Mouse (Mus musculus) forebrain, embryonic 15.5 days (tissue): ENCODE data around the gene Rnf41. TPM values are rescaled to one million over a fixed set of nuclear protein-coding genes. Genes with fewer than 3 reads are reported as not detected.

Experiments used
- ATAC-seq: fragments of 200-750 bp; cut with Nextera tagmentation; replicated peaks from 2 replicates; pipeline ENCODE4 v1.8.0; 2017; ENCODE audit warnings: mild to moderate bottlenecking, moderate TSS enrichment, moderate library complexity
- H3K27ac ChIP-seq: fragments of 300-500 bp; sonication (generic); replicated peaks from 2 replicates; pipeline ENCODE4 v1.5.1; 2015; ENCODE audit warnings: mild to moderate bottlenecking, inconsistent platforms
- H3K27me3 ChIP-seq: fragments of 300-500 bp; sonication (generic); 2 replicates; pipeline ENCODE4 v1.6.1; 2015; ENCODE audit warnings: inconsistent platforms
- H3K36me3 ChIP-seq: fragments of 300-500 bp; sonication (generic); 2 replicates; pipeline ENCODE4 v1.6.1; 2015; ENCODE audit warnings: mild to moderate bottlenecking, inconsistent platforms
- H3K4me1 ChIP-seq: fragments of 300-500 bp; sonication (generic); 2 replicates; pipeline ENCODE4 v1.6.1; 2015; ENCODE audit warnings: inconsistent platforms
- H3K4me2 ChIP-seq: fragments of 300-500 bp; sonication (generic); replicated peaks from 2 replicates; pipeline ENCODE4 v1.6.1; 2015; ENCODE audit warnings: mild to moderate bottlenecking, inconsistent platforms
- H3K4me3 ChIP-seq: fragments of 300-500 bp; sonication (generic); 2 replicates; pipeline ENCODE4 v1.5.1; 2015; ENCODE audit warnings: mild to moderate bottlenecking, inconsistent platforms
- H3K9ac ChIP-seq: fragments of 300-500 bp; sonication (generic); replicated peaks from 2 replicates; pipeline ENCODE4 v1.6.1; 2015; ENCODE audit warnings: mild to moderate bottlenecking, inconsistent platforms
- H3K9me3 ChIP-seq: fragments of 300-500 bp; sonication (generic); 2 replicates; pipeline ENCODE4 v1.6.1; 2016; ENCODE audit warnings: inconsistent platforms
- WGBS: fragments of 180-500 bp; shearing (Covaris S2); methylation state at CpG from one replicate; pipeline ENCODE4 v1.1.7; 2015; ENCODE audit warnings: mixed read lengths; 5-methylcytosine and 5-hydroxymethylcytosine counted together
- polyA plus RNA-seq: library from polyadenylated mRNA; unstranded; fragments of >200 nt; fragmentation: Nextera tagmentation; extraction: Ambion mirVana; gene quantifications from 2 replicates; pipeline ENCODE4 v1.2.1, GENCODE M21; 2015

The Rnf41 gene
- polyA plus RNA-seq, 1 experiment from 2014 or later = 110 TPM

GRCm38 (mm10) chr10:128412055-128412381 is 561 bp downstream of the Rnf41 start:
- Histone ChIP-seq H3K9me3 (no peaks in the 10 kb centered on the region), H3K4me3 (peak overlapping the region; percentile 98), H3K27me3 (no peaks in the 10 kb centered on the region), H3K4me1 (peaks cover 54% of the 10 kb centered on the region), H3K36me3 (peaks cover 33% of the 10 kb centered on the region), H3K4me2 (peak overlapping the region; percentile 99), H3K9ac (peak overlapping the region; percentile 93), H3K27ac (peak overlapping the region; percentile 99)
- WGBS = 0% methylated on average over 14 of the region's 14 CpGs
- ATAC-seq = no peak

- H3K9me3 ChIP-seq = no peaks in the 10 kb centered on the region
- H3K4me1 ChIP-seq = peaks cover 54% of the 10 kb centered on the region
- whole genome bisulfite sequencing = 41% methylated on average over 1 of the region's 1 CpGs
- no peak for ATAC-seq
- H3K4me2 ChIP-seq = peak overlapping the region; percentile 99
- peak overlapping the region; percentile 98 for H3K4me3 ChIP-seq
- peaks cover 38% of the 10 kb centered on the region for H3K36me3 ChIP-seq
- peak overlapping the region; percentile 93 for H3K9ac ChIP-seq
- no peaks in the 10 kb centered on the region for H3K27me3 ChIP-seq
- H3K27ac ChIP-seq = peak overlapping the region; percentile 99
These were observed 1.1 kb downstream of the Rnf41 start for GRCm38 (mm10) chr10:128412558-128412957.

- Histone ChIP-seq H3K9me3 (no peaks in the 10 kb centered on the region), H3K36me3 (peaks cover 39% of the 10 kb centered on the region), H3K4me1 (peaks cover 50% of the 10 kb centered on the region), H3K27ac (0 out of 2 replicates have a peak overlapping the region, but pooled peaks have one; percentile 99), H3K9ac (peak overlapping the region; percentile 93; the same call in 1 of the 2 replicates), H3K27me3 (no peaks in the 10 kb centered on the region), H3K4me3 (peak overlapping the region; percentile 98), H3K4me2 (peak overlapping the region; percentile 99)
- ATAC-seq = no peak
- 39% methylated on average over 1 of the region's 1 CpGs for WGBS
These were observed 1.6 kb downstream of the Rnf41 start for GRCm38 (mm10) chr10:128413076-128413475.

GRCm38 (mm10) chr10:128414848-128415247 is 3.4 kb downstream of the Rnf41 start:
- Histone ChIP-seq H3K4me3 (no peak overlapping the region), H3K4me2 (no peak overlapping the region), H3K36me3 (peaks cover 56% of the 10 kb centered on the region), H3K9ac (no peak overlapping the region), H3K27ac (no peak overlapping the region), H3K4me1 (peaks cover 42% of the 10 kb centered on the region), H3K9me3 (no peaks in the 10 kb centered on the region), H3K27me3 (no peaks in the 10 kb centered on the region)
- WGBS = 94% methylated on average over 5 of the region's 5 CpGs
- no peak for ATAC-seq

- no peak overlapping the region for H3K4me3 ChIP-seq
- no peaks in the 10 kb centered on the region for H3K27me3 ChIP-seq
- no peaks in the 10 kb centered on the region for H3K4me1 ChIP-seq
- H3K9ac ChIP-seq = no peak overlapping the region
- H3K27ac ChIP-seq = no peak overlapping the region
- H3K4me2 ChIP-seq = no peak overlapping the region
- 84% methylated on average over 5 of the region's 5 CpGs for WGBS
- no peaks in the 10 kb centered on the region for H3K9me3 ChIP-seq
- H3K36me3 ChIP-seq = peaks cover 77% of the 10 kb centered on the region
- ATAC-seq = no peak
These were observed 11.0 kb downstream of the Rnf41 start for GRCm38 (mm10) chr10:128422426-128422825.

GRCm38 (mm10) chr10:128424604-128425003 is 13.1 kb downstream of the Rnf41 start:
- H3K36me3 ChIP-seq = peaks cover 72% of the 10 kb centered on the region
- H3K27ac ChIP-seq = no peak overlapping the region
- H3K4me2 ChIP-seq = no peak overlapping the region
- no peaks in the 10 kb centered on the region for H3K9me3 ChIP-seq
- H3K27me3 ChIP-seq = no peaks in the 10 kb centered on the region
- WGBS = 72% methylated on average over 7 of the region's 7 CpGs
- ATAC-seq = no peak
- no peak overlapping the region for H3K4me3 ChIP-seq
- no peaks in the 10 kb centered on the region for H3K4me1 ChIP-seq
- H3K9ac ChIP-seq = no peak overlapping the region

GRCm38 (mm10) chr10:128425260-128425659 is 13.8 kb downstream of the Rnf41 start:
- H3K27ac ChIP-seq = no peak overlapping the region
- no peaks in the 10 kb centered on the region for H3K27me3 ChIP-seq
- H3K4me2 ChIP-seq = no peak overlapping the region
- H3K4me1 ChIP-seq = no peaks in the 10 kb centered on the region
- 94% methylated on average over 3 of the region's 3 CpGs for WGBS
- ATAC-seq = no peak
- H3K9ac ChIP-seq = no peak overlapping the region
- H3K36me3 ChIP-seq = peaks cover 72% of the 10 kb centered on the region
- no peak overlapping the region for H3K4me3 ChIP-seq
- H3K9me3 ChIP-seq = no peaks in the 10 kb centered on the region

GRCm38 (mm10) chr10:128429052-128429451 is 17.6 kb downstream of the Rnf41 start:
- H3K27me3 ChIP-seq = no peaks in the 10 kb centered on the region
- H3K4me2 ChIP-seq = no peak overlapping the region
- H3K27ac ChIP-seq = no peak overlapping the region
- H3K9ac ChIP-seq = no peak overlapping the region
- peaks cover 65% of the 10 kb centered on the region for H3K36me3 ChIP-seq
- no peak for ATAC-seq
- H3K9me3 ChIP-seq = no peaks in the 10 kb centered on the region
- WGBS = 92% methylated on average over 5 of the region's 5 CpGs
- no peaks in the 10 kb centered on the region for H3K4me1 ChIP-seq
- H3K4me3 ChIP-seq = no peak overlapping the region

GRCm38 (mm10) chr10:128429454-128429853 is 18.0 kb downstream of the Rnf41 start:
- no peaks in the 10 kb centered on the region for H3K4me1 ChIP-seq
- no peak for ATAC-seq
- no peaks in the 10 kb centered on the region for H3K27me3 ChIP-seq
- no peak overlapping the region for H3K4me3 ChIP-seq
- 87% methylated on average over 4 of the region's 4 CpGs for WGBS
- H3K36me3 ChIP-seq = peaks cover 66% of the 10 kb centered on the region
- H3K4me2 ChIP-seq = no peak overlapping the region
- H3K27ac ChIP-seq = no peak overlapping the region
- H3K9me3 ChIP-seq = no peaks in the 10 kb centered on the region
- no peak overlapping the region for H3K9ac ChIP-seq

GRCm38 (mm10) chr10:128433417-128433816 is 22.0 kb downstream of the Rnf41 start:
- Histone ChIP-seq H3K9ac (no peak overlapping the region), H3K4me2 (no peak overlapping the region), H3K9me3 (no peaks in the 10 kb centered on the region), H3K27ac (no peak overlapping the region), H3K36me3 (peaks cover 87% of the 10 kb centered on the region), H3K27me3 (no peaks in the 10 kb centered on the region), H3K4me3 (no peak overlapping the region), H3K4me1 (no peaks in the 10 kb centered on the region)
- WGBS = 92% methylated on average over 2 of the region's 2 CpGs
- ATAC-seq = no peak

- Histone ChIP-seq H3K9me3 (no peaks in the 10 kb centered on the region), H3K27ac (no peak overlapping the region), H3K4me1 (no peaks in the 10 kb centered on the region), H3K4me3 (no peak overlapping the region), H3K27me3 (no peaks in the 10 kb centered on the region), H3K4me2 (no peak overlapping the region), H3K36me3 (peaks cover 88% of the 10 kb centered on the region), H3K9ac (no peak overlapping the region)
- ATAC-seq = no peak
- 93% methylated on average over 10 of the region's 10 CpGs for WGBS
These were observed 23.2 kb downstream of the Rnf41 start for GRCm38 (mm10) chr10:128434681-128435080.

GRCm38 (mm10) chr10:128435186-128435823 is 23.8 kb downstream of the Rnf41 start:
- H3K27me3 ChIP-seq = no peaks in the 10 kb centered on the region
- no peak overlapping the region for H3K9ac ChIP-seq
- no peak overlapping the region for H3K4me3 ChIP-seq
- ATAC-seq = no peak
- H3K27ac ChIP-seq = 0 out of 2 replicates have a peak overlapping the region, but pooled peaks have one; percentile 2
- no peak overlapping the region for H3K4me2 ChIP-seq
- H3K36me3 ChIP-seq = peaks cover 84% of the 10 kb centered on the region
- 73% methylated on average over 17 of the region's 17 CpGs for WGBS
- no peaks in the 10 kb centered on the region for H3K9me3 ChIP-seq
- no peaks in the 10 kb centered on the region for H3K4me1 ChIP-seq

GRCm38 (mm10) chr10:128435873-128436272 is 24.4 kb downstream of the Rnf41 start:
- Histone ChIP-seq H3K27ac (0 out of 2 replicates have a peak overlapping the region, but pooled peaks have one; percentile 2), H3K4me1 (no peaks in the 10 kb centered on the region), H3K9me3 (no peaks in the 10 kb centered on the region), H3K27me3 (no peaks in the 10 kb centered on the region), H3K36me3 (peaks cover 84% of the 10 kb centered on the region), H3K9ac (no peak overlapping the region), H3K4me3 (no peak overlapping the region), H3K4me2 (no peak overlapping the region)
- no peak for ATAC-seq
- WGBS = 83% methylated on average over 5 of the region's 5 CpGs
